Mouse (Mus musculus) layer of hippocampus, adult 9-10 months (tissue): Measurements from ENCODE around the gene Vgll4.
"Not testable (repeated sequence)": the region's sequence is repeated elsewhere in the genome, so short reads cannot be mapped to it uniquely, and the experiment has no call there.

Experiments used
- DNase-seq: peaks from one replicate; pipeline ENCODE4 v3.0.0; 2022; ENCODE audit warnings: low spot score

Vgll4 gene

GRCm38 (mm10) chr6:114936941-114937313, 32.9 kb downstream of the Vgll4 start:
- no peak for DNase-seq

- DNase-seq = no peak
These were observed 33.4 kb downstream of the Vgll4 start for GRCm38 (mm10) chr6:114936297-114936940.

GRCm38 (mm10) chr6:114935362-114935761, 34.4 kb downstream of the Vgll4 start:
- DNase-seq = no peak

GRCm38 (mm10) chr6:114934045-114934444, 35.7 kb downstream of the Vgll4 start:
- no peak for DNase-seq

GRCm38 (mm10) chr6:114932991-114933392, 36.8 kb downstream of the Vgll4 start:
- DNase-seq = no peak

- DNase-seq = no peak
These were observed 37.7 kb downstream of the Vgll4 start for GRCm38 (mm10) chr6:114932116-114932500.

- DNase-seq = no peak
These were observed 38.3 kb downstream of the Vgll4 start for GRCm38 (mm10) chr6:114931212-114932115.

GRCm38 (mm10) chr6:114930646-114931045, 39.1 kb downstream of the Vgll4 start:
- no peak for DNase-seq

- no peak for DNase-seq
These were observed 39.7 kb downstream of the Vgll4 start for GRCm38 (mm10) chr6:114930038-114930591.

- DNase-seq = no peak
These were observed 40.4 kb downstream of the Vgll4 start for GRCm38 (mm10) chr6:114929346-114929745.

- DNase-seq = peak; percentile 80
These were observed 41.3 kb downstream of the Vgll4 start for GRCm38 (mm10) chr6:114928462-114928861.

GRCm38 (mm10) chr6:114927400-114927799, 42.4 kb downstream of the Vgll4 start:
- no peak for DNase-seq

- DNase-seq = peak; percentile 65
These were observed 43.2 kb downstream of the Vgll4 start for GRCm38 (mm10) chr6:114926369-114927157.

GRCm38 (mm10) chr6:114925196-114925595, 44.6 kb downstream of the Vgll4 start:
- DNase-seq = no peak

- not testable (repeated sequence) for DNase-seq
These were observed 47.3 kb downstream of the Vgll4 start for GRCm38 (mm10) chr6:114922355-114923096.

GRCm38 (mm10) chr6:114921632-114922354, 48.0 kb downstream of the Vgll4 start:
- DNase-seq = peak; percentile 57

GRCm38 (mm10) chr6:114920523-114921445, 49.0 kb downstream of the Vgll4 start:
- DNase-seq = no peak

- DNase-seq = no peak
These were observed 50.0 kb downstream of the Vgll4 start for GRCm38 (mm10) chr6:114919670-114920313.

GRCm38 (mm10) chr6:114918994-114919393, 50.8 kb downstream of the Vgll4 start:
- no peak for DNase-seq
